Mouse (Mus musculus): Measurements from ENCODE around the gene Tle6. TPM values are rescaled to one million over a fixed set of nuclear protein-coding genes. Genes with fewer than 3 reads are reported as not detected.

Gene Tle6
- polyA plus RNA-seq, 1 experiment from 2014 or later = 4.8 TPM

GRCm38 (mm10) chr10:81588739-81589138, 12.1 kb downstream of the Tle6 start:
- Histone ChIP-seq H3K36me3 (replicated peaks; ENCODE audit: control insufficient read depth, insufficient read depth) (no peaks in the 10 kb centered on the region; the same call in 1 of the 2 replicates), H3K4me2 (replicated peaks) (no peak overlapping the region), H3K4me3 (replicated peaks; ENCODE audit: low read length) (no peak overlapping the region), H3K27me3 (ENCODE audit: control insufficient read depth, insufficient read depth, low read length) (peaks cover 74% of the 10 kb centered on the region), H3K4me1 (replicated peaks; ENCODE audit: control insufficient read depth, insufficient read depth, low read length) (no peaks in the 10 kb centered on the region), H3K9me3 (ENCODE audit: control insufficient read depth, low read length) (0 out of 2 replicates have a peak, but pooled peaks cover 7% of the 10 kb centered on the region), H3K27ac (no peak overlapping the region), H3K9ac (no peak overlapping the region)
- DNase-seq (ENCODE audit: low spot score) (no peak), ATAC-seq (ENCODE audit: low FRiP score) (no peak)
- WGBS = 65% methylated on average over 7 of the region's 7 CpGs

- DNase-seq (ENCODE audit: low spot score) = no peak
- H3K27me3 ChIP-seq (ENCODE audit: control insufficient read depth, insufficient read depth, low read length) = peaks cover 75% of the 10 kb centered on the region
- H3K4me2 ChIP-seq (replicated peaks) = no peak overlapping the region
- 0 out of 2 replicates have a peak, but pooled peaks cover 7% of the 10 kb centered on the region for H3K9me3 ChIP-seq (ENCODE audit: control insufficient read depth, low read length)
- WGBS = 36% methylated on average over 6 of the region's 6 CpGs
- H3K27ac ChIP-seq = no peak overlapping the region
- no peak for ATAC-seq (ENCODE audit: low FRiP score)
- no peaks in the 10 kb centered on the region; the same call in 1 of the 2 replicates for H3K36me3 ChIP-seq (replicated peaks; ENCODE audit: control insufficient read depth, insufficient read depth)
- H3K9ac ChIP-seq = no peak overlapping the region
- H3K4me1 ChIP-seq (replicated peaks; ENCODE audit: control insufficient read depth, insufficient read depth, low read length) = 0 out of 2 replicates have a peak, but pooled peaks cover 7% of the 10 kb centered on the region
- H3K4me3 ChIP-seq (replicated peaks; ENCODE audit: low read length) = no peak overlapping the region
Measured at GRCm38 (mm10) chr10:81583347-81583746, 17.5 kb downstream of the Tle6 start.

GRCm38 (mm10) chr10:81580441-81581070, 20.3 kb downstream of the Tle6 start:
- DNase-seq (ENCODE audit: low spot score) (no peak), ATAC-seq (ENCODE audit: low FRiP score) (no peak)
- 54% methylated on average over 25 of the region's 25 CpGs for WGBS
- Histone ChIP-seq H3K9me3 (ENCODE audit: control insufficient read depth, low read length) (0 out of 2 replicates have a peak, but pooled peaks cover 4% of the 10 kb centered on the region), H3K4me2 (replicated peaks) (no peak overlapping the region), H3K4me3 (replicated peaks; ENCODE audit: low read length) (no peak overlapping the region), H3K36me3 (replicated peaks; ENCODE audit: control insufficient read depth, insufficient read depth) (no peaks in the 10 kb centered on the region), H3K4me1 (replicated peaks; ENCODE audit: control insufficient read depth, insufficient read depth, low read length) (peaks cover 12% of the 10 kb centered on the region), H3K9ac (no peak overlapping the region; the same call in 1 of the 2 replicates), H3K27ac (no peak overlapping the region), H3K27me3 (ENCODE audit: control insufficient read depth, insufficient read depth, low read length) (peaks cover 71% of the 10 kb centered on the region)

- Histone ChIP-seq H3K9ac (no peak overlapping the region), H3K4me1 (replicated peaks; ENCODE audit: control insufficient read depth, insufficient read depth, low read length) (peaks cover 17% of the 10 kb centered on the region), H3K9me3 (ENCODE audit: control insufficient read depth, low read length) (no peaks in the 10 kb centered on the region), H3K27ac (no peak overlapping the region), H3K4me2 (replicated peaks) (no peak overlapping the region), H3K4me3 (replicated peaks; ENCODE audit: low read length) (no peak overlapping the region), H3K36me3 (replicated peaks; ENCODE audit: control insufficient read depth, insufficient read depth) (no peaks in the 10 kb centered on the region), H3K27me3 (ENCODE audit: control insufficient read depth, insufficient read depth, low read length) (peaks cover 65% of the 10 kb centered on the region)
- no peak for DNase-seq (ENCODE audit: low spot score)
- ATAC-seq (ENCODE audit: low FRiP score) = no peak
- 66% methylated on average over 4 of the region's 4 CpGs for WGBS
Measured at GRCm38 (mm10) chr10:81579967-81580366, 20.9 kb downstream of the Tle6 start.

- peak overlapping the region; percentile 55 for H3K4me3 ChIP-seq (replicated peaks; ENCODE audit: low read length)
- no peaks in the 10 kb centered on the region for H3K36me3 ChIP-seq (replicated peaks; ENCODE audit: control insufficient read depth, insufficient read depth)
- H3K27me3 ChIP-seq (ENCODE audit: control insufficient read depth, insufficient read depth, low read length) = peaks cover 62% of the 10 kb centered on the region
- no peaks in the 10 kb centered on the region for H3K9me3 ChIP-seq (ENCODE audit: control insufficient read depth, low read length)
- peak overlapping the region; percentile 74 for H3K9ac ChIP-seq
- peaks cover 27% of the 10 kb centered on the region for H3K4me1 ChIP-seq (replicated peaks; ENCODE audit: control insufficient read depth, insufficient read depth, low read length)
- no peak overlapping the region for H3K27ac ChIP-seq
- H3K4me2 ChIP-seq (replicated peaks) = peak overlapping the region; percentile 74
- 2% methylated on average over 6 of the region's 6 CpGs for WGBS
- DNase-seq (ENCODE audit: low spot score) (no peak), ATAC-seq (ENCODE audit: low FRiP score) (no peak)
Measured at GRCm38 (mm10) chr10:81575695-81576094, 25.2 kb downstream of the Tle6 start.

- no peak for ATAC-seq (ENCODE audit: low FRiP score)
- DNase-seq (ENCODE audit: low spot score) = no peak
- H3K27me3 ChIP-seq (ENCODE audit: control insufficient read depth, insufficient read depth, low read length) = peaks cover 58% of the 10 kb centered on the region
- H3K27ac ChIP-seq = peak overlapping the region; percentile 40; the same call in 1 of the 2 replicates
- H3K36me3 ChIP-seq (replicated peaks; ENCODE audit: control insufficient read depth, insufficient read depth) = no peaks in the 10 kb centered on the region
- H3K4me2 ChIP-seq (replicated peaks) = peak overlapping the region; percentile 74
- H3K4me1 ChIP-seq (replicated peaks; ENCODE audit: control insufficient read depth, insufficient read depth, low read length) = peaks cover 32% of the 10 kb centered on the region
- no peaks in the 10 kb centered on the region for H3K9me3 ChIP-seq (ENCODE audit: control insufficient read depth, low read length)
- H3K4me3 ChIP-seq (replicated peaks; ENCODE audit: low read length) = peak overlapping the region; percentile 55
- 0% methylated on average over 29 of the region's 30 CpGs for WGBS
- H3K9ac ChIP-seq = peak overlapping the region; percentile 74
Measured at GRCm38 (mm10) chr10:81575208-81575631, 25.7 kb downstream of the Tle6 start.

- no peak for DNase-seq (ENCODE audit: low spot score)
- Histone ChIP-seq H3K9me3 (ENCODE audit: control insufficient read depth, low read length) (no peaks in the 10 kb centered on the region), H3K9ac (peak within 1 kb of the TSS; percentile 74), H3K27me3 (ENCODE audit: control insufficient read depth, insufficient read depth, low read length) (peaks cover 51% of the 10 kb centered on the region), H3K4me3 (replicated peaks; ENCODE audit: low read length) (peak within 1 kb of the TSS; percentile 55), H3K36me3 (replicated peaks; ENCODE audit: control insufficient read depth, insufficient read depth) (no peaks in the 10 kb centered on the region), H3K4me2 (replicated peaks) (peak within 1 kb of the TSS; percentile 74), H3K4me1 (replicated peaks; ENCODE audit: control insufficient read depth, insufficient read depth, low read length) (peaks cover 40% of the 10 kb centered on the region), H3K27ac (peak within 1 kb of the TSS; percentile 40; the same call in 1 of the 2 replicates)
- WGBS = 20% methylated on average over 10 of the region's 10 CpGs
- no peak for ATAC-seq (ENCODE audit: low FRiP score)
Measured at GRCm38 (mm10) chr10:81574081-81575056, 26.5 kb downstream of the Tle6 start, which contains the start of gene Tle2. Gene Tle2, plus strand, starts transcription at chr10:81574561.

- DNase-seq (ENCODE audit: low spot score) = no peak
- Histone ChIP-seq H3K27ac (no peak overlapping the region), H3K9me3 (ENCODE audit: control insufficient read depth, low read length) (no peaks in the 10 kb centered on the region), H3K27me3 (ENCODE audit: control insufficient read depth, insufficient read depth, low read length) (peaks cover 50% of the 10 kb centered on the region), H3K4me3 (replicated peaks; ENCODE audit: low read length) (no peak overlapping the region), H3K4me2 (replicated peaks) (no peak overlapping the region), H3K36me3 (replicated peaks; ENCODE audit: control insufficient read depth, insufficient read depth) (no peaks in the 10 kb centered on the region), H3K9ac (no peak overlapping the region), H3K4me1 (replicated peaks; ENCODE audit: control insufficient read depth, insufficient read depth, low read length) (peaks cover 52% of the 10 kb centered on the region)
- ATAC-seq (ENCODE audit: low FRiP score) = no peak
- WGBS = 12% methylated on average over 9 of the region's 9 CpGs
Measured at GRCm38 (mm10) chr10:81572975-81573374, 27.9 kb downstream of the Tle6 start.

- 0 out of 2 replicates have a peak, but pooled peaks cover 5% of the 10 kb centered on the region for H3K36me3 ChIP-seq (replicated peaks; ENCODE audit: control insufficient read depth, insufficient read depth)
- peaks cover 53% of the 10 kb centered on the region for H3K27me3 ChIP-seq (ENCODE audit: control insufficient read depth, insufficient read depth, low read length)
- WGBS = 3% methylated on average over 9 of the region's 9 CpGs
- no peak overlapping the region for H3K9ac ChIP-seq
- no peak for ATAC-seq (ENCODE audit: low FRiP score)
- H3K9me3 ChIP-seq (ENCODE audit: control insufficient read depth, low read length) = no peaks in the 10 kb centered on the region
- H3K4me2 ChIP-seq (replicated peaks) = peak overlapping the region; percentile 63
- 0 out of 2 replicates have a peak overlapping the region, but pooled peaks have one; percentile 7 for H3K4me3 ChIP-seq (replicated peaks; ENCODE audit: low read length)
- DNase-seq (ENCODE audit: low spot score) = no peak
- no peak overlapping the region for H3K27ac ChIP-seq
- peaks cover 52% of the 10 kb centered on the region for H3K4me1 ChIP-seq (replicated peaks; ENCODE audit: control insufficient read depth, insufficient read depth, low read length)
Measured at GRCm38 (mm10) chr10:81572133-81572671, 28.7 kb downstream of the Tle6 start.
